Mouse (Mus musculus) forebrain, embryonic 11.5 days (tissue): ENCODE results near the gene Rhbdf1. TPM values are rescaled to one million over a fixed set of nuclear protein-coding genes. Genes with fewer than 3 reads are reported as not detected.

Source experiments
- ATAC-seq: fragments of 200-750 bp; cut with Nextera tagmentation; replicated peaks from 2 replicates; pipeline ENCODE4 v1.8.0; 2017; ENCODE audit warnings: moderate TSS enrichment; ENCODE audit not compliant: low FRiP score
- DNase-seq: peaks from one replicate; pipeline ENCODE4 v3.0.0-alpha.2; 2017; ENCODE audit warnings: low spot score
- H3K27ac ChIP-seq: fragments of 300-500 bp; sonication (generic); 2 replicates; pipeline ENCODE4 v1.5.1; 2014; ENCODE audit warnings: low read depth, low read length
- H3K27me3 ChIP-seq: fragments of 300-500 bp; sonication (generic); 2 replicates; pipeline ENCODE4 v1.6.1; 2014; ENCODE audit warnings: mild to moderate bottlenecking, low read length, mixed read lengths; ENCODE audit not compliant: control insufficient read depth, insufficient read depth
- H3K36me3 ChIP-seq: fragments of 300-500 bp; sonication (generic); 2 replicates; pipeline ENCODE4 v1.6.1; 2014; ENCODE audit warnings: mild to moderate bottlenecking, low read length, moderate library complexity, mixed read lengths; ENCODE audit not compliant: control insufficient read depth, insufficient read depth
- H3K4me1 ChIP-seq: fragments of 300-500 bp; sonication (generic); replicated peaks from 2 replicates; pipeline ENCODE4 v1.6.1; 2014; ENCODE audit warnings: low read length, mixed read lengths; ENCODE audit not compliant: control insufficient read depth, insufficient read depth
- H3K4me2 ChIP-seq: fragments of 300-500 bp; sonication (generic); 2 replicates; pipeline ENCODE4 v1.6.1; 2014; ENCODE audit warnings: low read depth, mild to moderate bottlenecking, low read length, moderate library complexity, mixed read lengths; ENCODE audit not compliant: severe bottlenecking
- H3K4me3 ChIP-seq: fragments of 300-500 bp; sonication (generic); 2 replicates; pipeline ENCODE4 v1.5.1; 2014; ENCODE audit warnings: low read depth, low read length
- H3K9ac ChIP-seq: fragments of 300-500 bp; sonication (generic); 2 replicates; pipeline ENCODE4 v1.6.1; 2014; ENCODE audit warnings: low read length
- H3K9me3 ChIP-seq: fragments of 300-500 bp; sonication (generic); 2 replicates; pipeline ENCODE4 v1.6.1; 2016; ENCODE audit warnings: low read length, mixed read lengths; ENCODE audit not compliant: control insufficient read depth
- WGBS: fragments of 180-500 bp; shearing (Covaris S2); extraction: QIAGEN DNeasy Blood & Tissue Kit; methylation state at CpG from one replicate; pipeline ENCODE4 v1.1.7; 2014; 5-methylcytosine and 5-hydroxymethylcytosine counted together
- polyA plus RNA-seq: library from polyadenylated mRNA; unstranded; fragments of >200 nt; fragmentation: Nextera tagmentation; extraction: Ambion mirVana; gene quantifications from 2 replicates; pipeline ENCODE4 v1.2.1, GENCODE M21; 2014

The Rhbdf1 gene
- polyA plus RNA-seq, 1 experiment from 2014 or later: 20.4 TPM

DNA sequence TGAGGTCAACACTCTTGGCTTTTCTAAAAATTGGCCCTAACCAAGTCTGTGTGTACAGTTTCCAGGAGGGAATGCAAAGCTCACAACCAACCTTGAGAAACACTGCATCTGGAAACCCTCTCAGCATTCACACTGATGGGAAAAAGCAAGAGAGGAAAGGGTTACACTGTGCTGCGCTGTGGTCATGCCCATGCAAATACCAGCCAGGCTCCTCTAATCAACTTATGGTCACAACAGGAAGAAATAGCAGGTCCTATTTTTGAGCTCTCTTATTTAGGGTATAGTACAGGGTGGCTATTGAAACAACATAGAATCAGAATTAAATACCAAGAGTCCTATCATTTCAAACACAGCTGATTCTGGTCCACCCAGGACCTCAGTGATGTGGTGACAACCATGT, 22.5 kb upstream of the Rhbdf1 start:
- no peaks in the 10 kb centered on the region for H3K4me1 ChIP-seq
- no peak overlapping the region for H3K4me2 ChIP-seq
- no peak overlapping the region for H3K9ac ChIP-seq
- no peak for ATAC-seq
- WGBS: 96% methylated on average over 1 of the region's 1 CpGs
- no peaks in the 10 kb centered on the region for H3K9me3 ChIP-seq
- H3K27me3 ChIP-seq: no peaks in the 10 kb centered on the region
- H3K27ac ChIP-seq: no peak overlapping the region
- H3K4me3 ChIP-seq: no peak overlapping the region
- H3K36me3 ChIP-seq: no peaks in the 10 kb centered on the region; the same call in 1 of the 2 replicates
- DNase-seq: no peak

DNA sequence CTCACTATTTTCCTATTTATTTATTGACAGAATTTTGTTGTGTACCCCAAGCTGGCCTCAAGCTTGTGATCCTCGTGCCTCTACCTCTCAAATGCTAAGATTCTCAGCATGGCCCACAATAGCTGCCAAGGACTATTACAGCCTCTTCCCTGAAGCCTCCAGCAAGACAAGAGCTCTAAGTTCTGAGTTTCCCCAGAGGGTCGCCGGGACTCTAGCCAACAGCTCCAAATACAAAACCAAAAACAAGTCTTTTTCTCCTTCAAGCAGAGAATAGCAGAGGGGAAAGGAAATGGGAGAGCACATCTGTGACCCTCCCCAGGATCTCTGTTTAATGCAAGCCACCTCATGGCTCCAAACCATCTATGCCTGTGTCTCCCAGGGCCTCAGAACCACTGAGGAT, 22.0 kb upstream of the Rhbdf1 start:
- H3K9ac ChIP-seq: no peak overlapping the region
- H3K9me3 ChIP-seq: no peaks in the 10 kb centered on the region
- H3K4me1 ChIP-seq: no peaks in the 10 kb centered on the region
- no peaks in the 10 kb centered on the region for H3K27me3 ChIP-seq
- no peaks in the 10 kb centered on the region; the same call in 1 of the 2 replicates for H3K36me3 ChIP-seq
- WGBS: 85% methylated on average over 3 of the region's 3 CpGs
- no peak overlapping the region for H3K4me2 ChIP-seq
- no peak overlapping the region for H3K27ac ChIP-seq
- DNase-seq (no peak), ATAC-seq (no peak)
- H3K4me3 ChIP-seq: no peak overlapping the region

DNA sequence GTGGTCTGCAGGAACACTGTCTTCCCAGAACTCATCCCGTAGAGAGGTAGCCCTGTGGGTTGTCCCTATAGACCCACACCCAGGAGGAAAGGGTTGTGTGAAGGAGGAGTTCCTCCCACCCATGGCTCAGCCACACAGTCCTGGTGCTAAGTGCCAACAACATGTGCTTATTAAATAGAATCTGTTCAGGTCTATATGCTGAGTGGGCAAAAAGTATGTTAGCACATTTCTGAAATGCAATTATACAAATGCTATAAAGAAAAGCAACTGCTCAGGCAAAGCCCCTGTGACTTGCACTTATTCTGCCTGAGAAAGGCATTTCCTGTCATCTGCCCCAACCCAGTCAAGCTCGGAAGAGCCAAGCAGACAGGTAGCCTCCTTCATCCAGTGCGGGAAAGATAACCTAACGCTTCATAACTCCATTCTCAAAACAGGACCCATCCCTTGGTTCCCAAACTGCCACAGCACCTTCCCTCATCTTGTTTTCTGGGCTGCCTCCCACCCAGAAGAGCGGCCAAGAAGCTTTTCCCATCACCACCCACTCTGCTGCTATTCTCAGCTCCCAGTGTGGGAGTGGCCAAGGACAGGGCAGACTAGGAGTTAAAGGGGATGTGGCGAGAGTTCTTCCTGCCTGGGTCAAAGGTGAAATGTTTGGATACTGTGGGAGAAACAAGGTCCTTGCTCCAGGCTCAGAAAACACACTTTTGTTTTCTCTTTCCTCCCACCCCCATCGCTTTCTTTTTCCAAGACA, 21.3 kb upstream of the Rhbdf1 start:
- no peak for DNase-seq
- Histone ChIP-seq H3K4me1 (no peaks in the 10 kb centered on the region), H3K4me3 (no peak overlapping the region), H3K27me3 (no peaks in the 10 kb centered on the region), H3K27ac (no peak overlapping the region), H3K36me3 (no peaks in the 10 kb centered on the region; the same call in 1 of the 2 replicates), H3K4me2 (no peak overlapping the region), H3K9ac (no peak overlapping the region), H3K9me3 (no peaks in the 10 kb centered on the region)
- ATAC-seq: no peak
- 80% methylated on average over 7 of the region's 7 CpGs for WGBS

DNA sequence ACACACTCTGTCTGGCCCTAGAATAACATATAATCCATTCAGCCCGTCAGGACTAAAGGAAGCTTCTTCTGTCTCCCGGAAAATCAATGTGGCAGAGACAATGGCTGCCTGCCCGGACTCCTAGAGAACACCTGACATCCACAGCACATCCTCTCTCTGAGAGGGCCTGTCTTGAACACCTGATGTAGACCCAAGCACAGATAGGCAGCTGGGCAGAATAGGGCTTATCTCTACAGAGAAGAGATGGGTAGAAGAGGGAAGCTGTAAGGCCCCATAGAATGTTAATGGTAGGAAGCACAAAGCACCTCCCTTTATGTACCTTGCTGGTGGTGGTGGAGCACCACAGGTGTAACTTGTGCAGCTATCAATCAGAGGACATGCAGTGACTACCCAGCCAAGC, 20.1 kb upstream of the Rhbdf1 start:
- no peak for DNase-seq
- Histone ChIP-seq H3K9me3 (no peaks in the 10 kb centered on the region), H3K4me3 (no peak overlapping the region), H3K4me2 (no peak overlapping the region), H3K36me3 (no peaks in the 10 kb centered on the region; the same call in 1 of the 2 replicates), H3K27ac (no peak overlapping the region), H3K4me1 (no peaks in the 10 kb centered on the region), H3K27me3 (no peaks in the 10 kb centered on the region), H3K9ac (no peak overlapping the region)
- 96% methylated on average over 3 of the region's 3 CpGs for WGBS
- no peak for ATAC-seq

DNA sequence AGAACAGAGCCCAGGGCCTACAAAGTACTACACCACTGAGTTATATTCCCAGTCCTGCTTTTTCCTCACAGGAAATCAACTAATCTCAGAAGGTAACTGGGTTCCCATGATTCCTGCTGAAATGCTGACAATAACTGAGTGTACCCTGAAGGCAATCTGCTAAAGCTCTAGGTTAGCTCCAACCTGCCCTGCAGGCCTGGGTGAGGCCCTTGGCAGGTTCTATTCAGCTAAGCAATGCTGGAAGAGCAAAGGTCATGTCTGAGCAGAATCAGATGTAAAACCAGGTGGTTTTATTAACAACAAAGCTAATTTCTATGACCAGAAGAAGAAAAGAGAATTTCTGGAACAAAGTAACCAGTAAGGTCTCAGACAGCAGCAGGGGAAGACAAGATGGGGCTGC, 19.3 kb upstream of the Rhbdf1 start:
- H3K9ac ChIP-seq: no peak overlapping the region
- no peaks in the 10 kb centered on the region for H3K4me1 ChIP-seq
- DNase-seq: no peak
- ATAC-seq: no peak
- H3K4me2 ChIP-seq: no peak overlapping the region
- no peak overlapping the region for H3K27ac ChIP-seq
- no peaks in the 10 kb centered on the region; the same call in 1 of the 2 replicates for H3K36me3 ChIP-seq
- no peak overlapping the region for H3K4me3 ChIP-seq
- no peaks in the 10 kb centered on the region for H3K27me3 ChIP-seq
- no peaks in the 10 kb centered on the region for H3K9me3 ChIP-seq

DNA sequence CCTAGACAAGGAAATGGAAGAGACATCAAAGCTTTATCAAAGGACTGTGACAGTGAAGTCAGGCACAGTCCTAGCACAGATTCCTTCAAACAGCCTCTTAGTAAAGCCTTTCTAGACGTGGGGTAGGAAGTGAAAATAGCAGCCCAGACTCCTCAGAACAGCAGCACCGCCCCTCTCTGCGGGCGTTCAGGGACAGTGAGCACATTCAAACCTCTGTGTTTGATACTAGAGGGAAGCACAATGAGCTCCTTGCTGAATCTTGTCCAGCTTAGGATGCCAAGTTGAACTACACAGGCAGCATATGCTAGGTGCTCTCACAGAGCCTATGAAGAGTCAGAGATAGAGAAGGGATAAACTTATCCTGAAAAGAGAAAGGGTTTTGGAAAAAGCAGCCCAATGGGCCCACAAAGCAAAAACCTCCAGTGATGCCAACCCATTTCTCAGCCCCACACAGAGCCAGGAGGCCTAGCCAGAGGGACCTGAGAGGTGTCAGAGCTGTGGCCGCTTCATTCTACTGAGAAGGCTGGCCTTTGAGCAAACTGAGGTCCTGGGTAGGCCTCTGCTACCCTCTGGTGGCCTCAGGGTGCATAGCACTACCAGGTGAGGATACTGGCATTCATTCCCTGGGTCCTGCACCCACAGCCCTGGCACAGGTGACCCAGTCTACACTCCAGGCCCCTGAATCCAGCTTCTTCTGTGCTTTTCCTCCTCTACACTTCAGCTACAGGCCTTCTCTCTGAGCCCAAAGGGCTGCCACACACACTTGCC, 16.2 kb upstream of the Rhbdf1 start:
- Histone ChIP-seq H3K27ac (no peak overlapping the region), H3K36me3 (no peaks in the 10 kb centered on the region; the same call in 1 of the 2 replicates), H3K9ac (no peak overlapping the region), H3K4me2 (no peak overlapping the region), H3K27me3 (no peaks in the 10 kb centered on the region), H3K4me1 (no peaks in the 10 kb centered on the region), H3K9me3 (no peaks in the 10 kb centered on the region), H3K4me3 (no peak overlapping the region)
- ATAC-seq (peak; percentile 73), DNase-seq (peak; percentile 83)
- 67% methylated on average over 5 of the region's 5 CpGs for WGBS

DNA sequence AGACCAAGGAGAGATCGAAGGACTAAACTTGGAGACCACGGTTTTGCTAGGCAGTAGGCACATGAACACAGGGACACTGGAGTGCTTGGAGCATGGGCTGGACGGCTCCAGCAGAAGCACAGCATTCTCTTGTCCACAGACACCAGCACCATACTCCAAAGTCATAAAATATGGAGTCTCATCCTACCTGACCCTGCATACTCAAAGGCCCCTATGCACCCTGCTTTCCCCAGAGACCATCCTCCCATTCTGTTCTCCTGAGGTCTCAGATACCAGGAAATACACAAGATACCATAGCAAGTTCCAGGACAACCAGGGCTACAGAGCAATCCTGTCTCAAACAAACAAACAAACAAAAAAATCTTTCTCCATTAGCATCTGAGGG, 15.3 kb upstream of the Rhbdf1 start:
- 91% methylated on average over 3 of the region's 3 CpGs for WGBS
- H3K4me1 ChIP-seq: no peaks in the 10 kb centered on the region
- DNase-seq (no peak), ATAC-seq (no peak)
- no peaks in the 10 kb centered on the region; the same call in 1 of the 2 replicates for H3K36me3 ChIP-seq
- H3K4me2 ChIP-seq: no peak overlapping the region
- H3K27me3 ChIP-seq: no peaks in the 10 kb centered on the region
- no peak overlapping the region for H3K9ac ChIP-seq
- no peak overlapping the region for H3K27ac ChIP-seq
- no peaks in the 10 kb centered on the region for H3K9me3 ChIP-seq
- H3K4me3 ChIP-seq: no peak overlapping the region

DNA sequence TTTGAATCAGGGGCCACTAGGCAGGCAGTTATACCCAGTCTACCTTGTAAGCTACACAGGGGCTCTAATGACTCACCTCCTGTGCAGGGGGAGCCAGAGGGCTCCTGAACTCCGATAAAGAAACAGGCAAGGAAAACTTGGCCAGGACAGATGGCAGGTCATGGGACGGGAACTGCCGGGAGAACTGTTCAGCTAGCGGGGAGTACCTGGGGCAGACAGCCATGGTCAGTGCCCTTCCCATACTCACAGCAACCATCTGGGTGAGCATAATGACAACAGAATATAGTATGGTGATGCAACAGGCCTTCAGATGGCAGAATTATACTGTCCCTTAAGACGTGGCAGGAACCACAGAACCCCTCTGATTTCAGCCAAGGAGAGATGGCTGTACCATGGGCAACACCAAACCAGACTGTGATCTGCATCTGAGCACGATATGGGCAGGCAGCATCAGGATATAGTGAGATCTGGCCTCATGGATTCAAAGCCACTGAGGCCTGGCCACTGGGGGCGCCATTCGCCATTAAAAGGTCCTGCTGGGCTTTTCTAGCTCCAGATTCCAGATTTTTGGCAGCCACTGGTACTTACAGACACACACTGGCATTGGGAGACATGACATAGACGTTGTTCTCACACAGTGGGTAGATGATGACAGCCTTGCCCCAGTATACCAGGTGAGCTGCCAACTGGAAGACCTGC, 14.8 kb upstream of the Rhbdf1 start:
- ATAC-seq: no peak; the same call in 1 of the 2 replicates

More for the DNA sequence above, 14.8 kb upstream of the Rhbdf1 start:
- Histone ChIP-seq H3K4me2 (no peak overlapping the region), H3K27me3 (no peaks in the 10 kb centered on the region), H3K36me3 (no peaks in the 10 kb centered on the region; the same call in 1 of the 2 replicates), H3K4me1 (no peaks in the 10 kb centered on the region), H3K9ac (no peak overlapping the region), H3K27ac (no peak overlapping the region), H3K4me3 (no peak overlapping the region), H3K9me3 (no peaks in the 10 kb centered on the region)
- peak; percentile 77 for DNase-seq
- WGBS: 60% methylated on average over 9 of the region's 9 CpGs
